Mouse (Mus musculus) megakaryocyte, embryonic 14.5 days (primary cell): ENCODE data around the gene Hc.

Experiments used
- FLI1 ChIP-seq: IDR thresholded peaks from 2 replicates; pipeline ENCODE4 v1.6.1; 2012; ENCODE audit warnings: low read length, inconsistent platforms, mixed read lengths
- GATA1 ChIP-seq: IDR thresholded peaks from 3 replicates; pipeline ENCODE4 v1.6.1; 2012; ENCODE audit warnings: mixed read lengths, low read length, inconsistent platforms, borderline replicate concordance

GRCm38 (mm10) chr2:35104843-35105242 lies 43.6 kb upstream of the Hc start:
- no peak for TF ChIP-seq GATA1
- no peak for TF ChIP-seq FLI1
